Mouse (Mus musculus) midbrain, embryonic 12.5 days (tissue): Measurements from ENCODE around the gene Hist1h2bj. TPM values are rescaled to one million over a fixed set of nuclear protein-coding genes. Genes with fewer than 3 reads are reported as not detected.

Experiments used
- ATAC-seq: fragments of 200-750 bp; cut with Nextera tagmentation; 2 replicates; pipeline ENCODE4 v1.8.0; 2017; ENCODE audit warnings: low read depth, moderate TSS enrichment, moderate library complexity; ENCODE audit not compliant: low FRiP score
- H3K27ac ChIP-seq: fragments of 300-500 bp; sonication (generic); replicated peaks from 2 replicates; pipeline ENCODE4 v1.5.1; 2016; ENCODE audit warnings: mild to moderate bottlenecking
- H3K27me3 ChIP-seq: fragments of 300-500 bp; sonication (generic); 2 replicates; pipeline ENCODE4 v1.6.1; 2016; ENCODE audit warnings: mild to moderate bottlenecking
- H3K36me3 ChIP-seq: fragments of 300-500 bp; sonication (generic); 2 replicates; pipeline ENCODE4 v1.6.1; 2016
- H3K4me1 ChIP-seq: fragments of 300-500 bp; sonication (generic); 2 replicates; pipeline ENCODE4 v1.6.1; 2016
- H3K4me2 ChIP-seq: fragments of 300-500 bp; sonication (generic); replicated peaks from 2 replicates; pipeline ENCODE4 v1.6.1; 2016; ENCODE audit warnings: mild to moderate bottlenecking, moderate library complexity
- H3K4me3 ChIP-seq: fragments of 300-500 bp; sonication (generic); 2 replicates; pipeline ENCODE4 v1.5.1; 2016; ENCODE audit warnings: mild to moderate bottlenecking
- H3K9ac ChIP-seq: fragments of 300-500 bp; sonication (generic); replicated peaks from 2 replicates; pipeline ENCODE4 v1.6.1; 2016; ENCODE audit warnings: mild to moderate bottlenecking, moderate library complexity
- H3K9me3 ChIP-seq: fragments of 300-500 bp; sonication (generic); 2 replicates; pipeline ENCODE4 v1.6.1; 2016; ENCODE audit warnings: mild to moderate bottlenecking
- WGBS: fragments of 180-500 bp; shearing (Covaris S2); methylation state at CpG from one replicate; pipeline ENCODE4 v1.1.7; 2016; 5-methylcytosine and 5-hydroxymethylcytosine counted together
- polyA plus RNA-seq: library from polyadenylated mRNA; unstranded; fragments of >200 nt; fragmentation: Nextera tagmentation; extraction: Ambion mirVana; gene quantifications from 2 replicates; pipeline ENCODE4 v1.2.1, GENCODE M21; 2016

The Hist1h2bj gene
- polyA plus RNA-seq, 1 experiment from 2014 or later: 15.4 TPM

GRCm38 (mm10) chr13:22043503-22044431 lies 753 bp downstream of the Hist1h2bj start:
- peak overlapping the region; percentile 78 for H3K27ac ChIP-seq
- WGBS: 1% methylated on average over 11 of the region's 14 CpGs
- no peaks in the 10 kb centered on the region for H3K36me3 ChIP-seq
- no peaks in the 10 kb centered on the region for H3K27me3 ChIP-seq
- ATAC-seq: peak; percentile 21; the same call in 1 of the 2 replicates
- peaks cover 21% of the 10 kb centered on the region for H3K4me1 ChIP-seq
- H3K4me2 ChIP-seq: peak overlapping the region; percentile 60
- no peaks in the 10 kb centered on the region for H3K9me3 ChIP-seq
- H3K9ac ChIP-seq: peak overlapping the region; percentile 54; the same call in 1 of the 2 replicates
- peak overlapping the region; percentile 40 for H3K4me3 ChIP-seq

DNA sequence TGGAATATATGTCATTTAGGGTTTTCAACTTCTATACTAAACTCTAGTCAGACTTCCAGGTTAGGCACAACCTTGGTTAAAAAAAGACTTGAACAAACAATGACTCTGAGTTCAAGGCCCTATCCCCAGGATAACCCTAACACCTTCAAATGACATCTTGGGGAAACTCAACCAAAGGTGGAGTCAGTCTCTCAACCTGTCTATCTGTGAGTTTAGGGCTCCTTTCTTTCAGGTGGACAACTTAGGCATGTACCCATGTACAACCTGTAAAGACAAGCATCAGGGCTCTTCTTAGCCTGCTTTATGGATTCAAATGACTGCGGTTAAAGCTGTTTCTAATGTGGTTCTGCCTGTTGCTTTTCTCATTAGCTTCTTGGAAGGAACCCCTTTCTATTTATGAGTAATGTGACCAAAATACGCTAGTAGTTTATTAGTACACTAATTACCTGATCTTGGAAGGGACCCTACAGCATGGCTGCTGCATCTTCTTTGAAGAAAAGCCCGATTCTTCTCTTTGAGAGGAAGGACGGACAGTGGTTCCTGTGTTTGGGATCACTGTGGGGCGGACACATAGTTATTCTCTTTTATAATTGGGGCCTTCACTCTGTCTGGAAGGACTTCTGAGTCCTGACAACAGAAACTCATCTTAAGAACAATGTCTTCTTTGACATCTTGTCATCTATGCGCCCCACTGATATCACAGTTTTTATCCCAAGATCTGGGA lies 1.6 kb downstream of the Hist1h2bj start:
- Histone ChIP-seq H3K27me3 (no peaks in the 10 kb centered on the region), H3K36me3 (no peaks in the 10 kb centered on the region), H3K4me3 (peak overlapping the region; percentile 40; the same call in 1 of the 2 replicates), H3K9ac (no peak overlapping the region), H3K9me3 (no peaks in the 10 kb centered on the region), H3K27ac (no peak overlapping the region), H3K4me1 (peaks cover 21% of the 10 kb centered on the region), H3K4me2 (peak overlapping the region; percentile 60)
- WGBS: 86% methylated on average over 6 of the region's 6 CpGs
- no peak for ATAC-seq

GRCm38 (mm10) chr13:22045311-22045710 lies 2.3 kb downstream of the Hist1h2bj start:
- no peak for ATAC-seq
- no peak overlapping the region for H3K27ac ChIP-seq
- WGBS: 69% methylated on average over 2 of the region's 2 CpGs

GRCm38 (mm10) chr13:22049041-22049440 lies 6.0 kb downstream of the Hist1h2bj start:
- ATAC-seq: no peak
- WGBS: 76% methylated on average over 2 of the region's 2 CpGs
- Histone ChIP-seq H3K4me1 (0 out of 2 replicates have a peak, but pooled peaks cover 6% of the 10 kb centered on the region), H3K27ac (no peak overlapping the region), H3K9me3 (no peaks in the 10 kb centered on the region), H3K36me3 (no peaks in the 10 kb centered on the region), H3K9ac (no peak overlapping the region), H3K27me3 (no peaks in the 10 kb centered on the region), H3K4me3 (no peak overlapping the region), H3K4me2 (no peak overlapping the region)

More at GRCm38 (mm10) chr13:22045311-22045710, 2.3 kb downstream of the Hist1h2bj start:
- Histone ChIP-seq H3K27me3 (no peaks in the 10 kb centered on the region), H3K4me1 (peaks cover 16% of the 10 kb centered on the region), H3K4me3 (no peak overlapping the region), H3K36me3 (no peaks in the 10 kb centered on the region), H3K4me2 (no peak overlapping the region), H3K9me3 (no peaks in the 10 kb centered on the region), H3K9ac (no peak overlapping the region)

DNA sequence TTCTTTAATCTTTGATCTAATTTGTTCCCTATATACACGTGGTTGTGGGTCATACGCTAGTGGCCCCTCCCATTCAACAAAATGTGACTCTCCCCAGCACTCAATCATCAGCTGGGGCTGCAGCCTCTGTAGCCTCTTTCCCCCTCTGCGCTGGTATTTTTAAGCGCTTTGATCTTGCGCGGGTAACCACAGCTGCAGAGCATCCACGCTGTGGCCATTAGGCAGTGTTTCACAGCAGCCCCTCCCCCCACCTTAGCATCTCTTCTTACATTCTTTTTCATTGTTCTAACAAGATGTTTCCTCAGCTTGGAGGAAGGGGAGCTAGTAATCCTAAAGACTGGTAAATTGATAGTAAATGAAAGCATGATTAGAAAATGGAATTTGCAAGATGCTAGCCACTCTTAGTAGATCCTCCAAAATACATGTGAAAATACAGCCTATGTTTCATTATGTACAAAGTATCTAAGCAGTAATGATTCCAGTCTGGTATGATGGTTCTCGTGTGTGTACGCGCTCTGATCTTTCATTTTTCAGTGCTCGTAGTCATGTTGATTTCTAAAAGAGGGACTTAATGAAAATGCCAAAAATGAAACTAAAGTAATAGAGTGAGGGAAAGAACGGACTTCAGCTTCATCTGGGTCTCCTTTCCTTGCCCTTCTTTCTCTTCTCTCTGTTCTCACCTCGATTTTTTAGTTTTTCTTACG lies 6.9 kb downstream of the Hist1h2bj start:
- 0 out of 2 replicates have a peak, but pooled peaks cover 4% of the 10 kb centered on the region for H3K4me1 ChIP-seq
- no peaks in the 10 kb centered on the region for H3K36me3 ChIP-seq
- H3K9ac ChIP-seq: peak overlapping the region; percentile 32; the same call in 1 of the 2 replicates
- under 1% methylated on average over 14 of the region's 14 CpGs for WGBS
- H3K4me3 ChIP-seq: peak overlapping the region; percentile 50
- no peaks in the 10 kb centered on the region for H3K9me3 ChIP-seq
- peak overlapping the region; percentile 59 for H3K4me2 ChIP-seq
- H3K27me3 ChIP-seq: no peaks in the 10 kb centered on the region
- ATAC-seq: peak; percentile 51
- peak overlapping the region; percentile 82 for H3K27ac ChIP-seq

DNA sequence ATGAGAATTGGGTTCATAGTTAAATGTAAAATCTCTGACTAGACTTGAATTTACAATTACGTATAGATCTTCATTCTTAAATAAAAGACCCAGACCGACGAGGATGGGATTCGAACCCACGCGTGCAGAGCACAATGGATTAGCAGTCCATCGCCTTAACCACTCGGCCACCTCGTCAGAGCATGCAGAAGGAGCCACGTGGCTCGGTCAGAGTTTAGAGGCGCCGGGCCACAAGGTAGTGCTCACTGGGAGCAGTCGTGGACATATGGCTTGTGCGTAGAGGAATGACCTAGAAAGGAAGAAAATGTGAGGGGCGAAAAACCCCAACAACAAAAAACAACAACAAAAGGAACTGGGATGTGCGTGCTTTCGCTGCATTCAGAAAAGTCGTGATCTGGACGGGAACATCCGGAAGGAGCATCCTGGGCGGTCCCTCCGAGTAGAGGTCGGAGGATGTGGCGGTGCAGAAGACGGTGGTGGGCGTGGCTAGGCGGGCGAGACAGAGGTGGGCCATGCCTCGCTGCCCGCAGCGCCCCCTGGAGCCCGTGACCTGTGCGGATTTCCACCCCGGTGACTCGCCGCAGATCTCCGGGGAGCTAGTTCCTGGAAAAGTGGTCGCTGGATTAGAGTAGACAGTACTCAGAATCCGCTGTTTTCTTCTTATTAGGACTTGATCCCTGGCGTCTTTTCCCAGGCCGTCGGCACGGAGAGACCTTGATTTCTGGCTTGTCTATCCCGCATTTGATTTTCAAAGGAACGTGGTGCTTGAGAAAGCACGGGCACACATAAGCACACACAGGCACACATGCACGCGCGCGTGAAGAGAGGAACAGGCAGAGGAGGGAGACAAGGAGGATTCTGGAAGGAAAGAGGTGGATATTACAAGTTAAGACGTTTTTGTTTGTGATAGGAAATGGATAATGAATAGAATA lies 7.8 kb downstream of the Hist1h2bj start:
- Histone ChIP-seq H3K9ac (peak overlapping the region; percentile 59; the same call in 1 of the 2 replicates), H3K27ac (peak overlapping the region; percentile 82)

GRCm38 (mm10) chr13:22051523-22051859 lies 8.5 kb downstream of the Hist1h2bj start:
- peak overlapping the region; percentile 59 for H3K4me2 ChIP-seq
- 19% methylated on average over 5 of the region's 5 CpGs for WGBS
- H3K9ac ChIP-seq: peak overlapping the region; percentile 59; the same call in 1 of the 2 replicates
- no peaks in the 10 kb centered on the region for H3K9me3 ChIP-seq
- peak; percentile 24; the same call in 1 of the 2 replicates for ATAC-seq
- H3K27ac ChIP-seq: peak overlapping the region; percentile 82
- H3K36me3 ChIP-seq: no peaks in the 10 kb centered on the region
- H3K4me1 ChIP-seq: 0 out of 2 replicates have a peak, but pooled peaks cover 4% of the 10 kb centered on the region
- H3K4me3 ChIP-seq: peak overlapping the region; percentile 50
- no peaks in the 10 kb centered on the region for H3K27me3 ChIP-seq

More for the DNA sequence above, 7.8 kb downstream of the Hist1h2bj start:
- H3K27me3 ChIP-seq: no peaks in the 10 kb centered on the region
- ATAC-seq: peak; percentile 94
- H3K4me3 ChIP-seq: peak overlapping the region; percentile 50
- H3K4me1 ChIP-seq: 0 out of 2 replicates have a peak, but pooled peaks cover 4% of the 10 kb centered on the region
- under 1% methylated on average over 52 of the region's 52 CpGs for WGBS
- no peaks in the 10 kb centered on the region for H3K36me3 ChIP-seq
- no peaks in the 10 kb centered on the region for H3K9me3 ChIP-seq
- peak overlapping the region; percentile 59 for H3K4me2 ChIP-seq

GRCm38 (mm10) chr13:22053754-22054153 lies 10.7 kb downstream of the Hist1h2bj start:
- H3K4me3 ChIP-seq: no peak overlapping the region
- H3K36me3 ChIP-seq: no peaks in the 10 kb centered on the region
- no peak overlapping the region for H3K27ac ChIP-seq
- no peak for ATAC-seq
- no peak overlapping the region for H3K4me2 ChIP-seq
- no peaks in the 10 kb centered on the region for H3K27me3 ChIP-seq
- H3K9ac ChIP-seq: no peak overlapping the region
- H3K4me1 ChIP-seq: 0 out of 2 replicates have a peak, but pooled peaks cover 4% of the 10 kb centered on the region
- no peaks in the 10 kb centered on the region for H3K9me3 ChIP-seq
- 94% methylated on average over 1 of the region's 1 CpGs for WGBS

- Histone ChIP-seq H3K4me3 (no peak overlapping the region), H3K9me3 (no peaks in the 10 kb centered on the region), H3K9ac (no peak overlapping the region), H3K36me3 (no peaks in the 10 kb centered on the region), H3K4me2 (no peak overlapping the region), H3K27ac (no peak overlapping the region), H3K27me3 (no peaks in the 10 kb centered on the region), H3K4me1 (no peaks in the 10 kb centered on the region)
- no peak for ATAC-seq
- WGBS: 65% methylated on average over 1 of the region's 1 CpGs
Measured at GRCm38 (mm10) chr13:22061422-22061821, 18.4 kb downstream of the Hist1h2bj start.

GRCm38 (mm10) chr13:22063468-22063867 lies 20.5 kb downstream of the Hist1h2bj start:
- no peak overlapping the region for H3K9ac ChIP-seq
- 69% methylated on average over 1 of the region's 1 CpGs for WGBS
- H3K36me3 ChIP-seq: no peaks in the 10 kb centered on the region
- H3K4me1 ChIP-seq: no peaks in the 10 kb centered on the region
- no peaks in the 10 kb centered on the region for H3K27me3 ChIP-seq
- H3K27ac ChIP-seq: no peak overlapping the region
- no peak for ATAC-seq
- 0 out of 2 replicates have a peak, but pooled peaks cover 2% of the 10 kb centered on the region for H3K9me3 ChIP-seq
- no peak overlapping the region for H3K4me3 ChIP-seq
- H3K4me2 ChIP-seq: no peak overlapping the region
